Mouse (Mus musculus) forebrain, embryonic 16.5 days (tissue): ENCODE data around the gene Manf. TPM values are rescaled to one million over a fixed set of nuclear protein-coding genes. Genes with fewer than 3 reads are reported as not detected.
A peak's percentile ranks its signal among the peaks of the same experiment; 100 is the strongest.

Experiments
- ATAC-seq: fragments of 200-750 bp; cut with Nextera tagmentation; 2 replicates; pipeline ENCODE4 v1.8.0; 2017; ENCODE audit warnings: mild to moderate bottlenecking, moderate library complexity
- H3K27ac ChIP-seq: fragments of 300-500 bp; sonication (generic); 2 replicates; pipeline ENCODE4 v1.5.1; 2014; ENCODE audit warnings: low read length, control low read depth
- H3K27me3 ChIP-seq: fragments of 300-500 bp; sonication (generic); replicated peaks from 2 replicates; pipeline ENCODE4 v1.6.1; 2014; ENCODE audit warnings: low read length; ENCODE audit not compliant: control insufficient read depth, insufficient read depth
- H3K36me3 ChIP-seq: fragments of 300-500 bp; sonication (generic); 2 replicates; pipeline ENCODE4 v1.6.1; 2014; ENCODE audit not compliant: control insufficient read depth, insufficient read depth
- H3K4me1 ChIP-seq: fragments of 300-500 bp; sonication (generic); replicated peaks from 2 replicates; pipeline ENCODE4 v1.6.1; 2014; ENCODE audit warnings: low read length; ENCODE audit not compliant: control insufficient read depth, insufficient read depth
- H3K4me2 ChIP-seq: fragments of 300-500 bp; sonication (generic); 2 replicates; pipeline ENCODE4 v1.6.1; 2014; ENCODE audit warnings: mild to moderate bottlenecking, low read length, control low read depth
- H3K4me3 ChIP-seq: fragments of 300-500 bp; sonication (generic); replicated peaks from 2 replicates; pipeline ENCODE4 v1.5.1; 2014; ENCODE audit warnings: mild to moderate bottlenecking, low read length, control low read depth
- H3K9ac ChIP-seq: fragments of 300-500 bp; sonication (generic); replicated peaks from 2 replicates; pipeline ENCODE4 v1.6.1; 2014; ENCODE audit warnings: low read depth, low read length, control low read depth
- H3K9me3 ChIP-seq: fragments of 300-500 bp; sonication (generic); 2 replicates; pipeline ENCODE4 v1.6.1; 2016; ENCODE audit warnings: low read length; ENCODE audit not compliant: control insufficient read depth
- WGBS: fragments of 180-500 bp; shearing (Covaris S2); extraction: QIAGEN DNeasy Blood & Tissue Kit; methylation state at CpG from one replicate; pipeline ENCODE4 v1.1.7; 2014; 5-methylcytosine and 5-hydroxymethylcytosine counted together
- polyA plus RNA-seq: library from polyadenylated mRNA; unstranded; fragments of >200 nt; fragmentation: Nextera tagmentation; extraction: Ambion mirVana; gene quantifications from 2 replicates; pipeline ENCODE4 v1.2.1, GENCODE M21; 2015

Gene Manf
- polyA plus RNA-seq, 1 experiment from 2014 or later, result 201 TPM

GRCm38 (mm10) chr9:106886828-106887702 is 4.7 kb downstream of the Manf start, which contains the start of gene Rbm15b:
Rbm15b (minus strand) TSS chr9:106887428.
- Histone ChIP-seq H3K4me3 (peak within 1 kb of the TSS; percentile 94), H3K27ac (peak within 1 kb of the TSS; percentile 88), H3K9me3 (no peaks in the 10 kb centered on the region), H3K9ac (peak within 1 kb of the TSS; percentile 99), H3K36me3 (peaks cover 18% of the 10 kb centered on the region), H3K27me3 (no peaks in the 10 kb centered on the region), H3K4me1 (peaks cover 72% of the 10 kb centered on the region), H3K4me2 (peak within 1 kb of the TSS; percentile 100)
- WGBS, result 3% methylated on average over 90 of the region's 101 CpGs
- peak; percentile 72 for ATAC-seq

- Histone ChIP-seq H3K36me3 (peaks cover 18% of the 10 kb centered on the region), H3K4me3 (peak overlapping the region; percentile 94), H3K9ac (peak overlapping the region; percentile 99), H3K27me3 (no peaks in the 10 kb centered on the region), H3K4me1 (peaks cover 78% of the 10 kb centered on the region), H3K27ac (peak overlapping the region; percentile 88), H3K4me2 (peak overlapping the region; percentile 100), H3K9me3 (no peaks in the 10 kb centered on the region)
- peak; percentile 3 for ATAC-seq
- under 1% methylated on average over 98 of the region's 107 CpGs for WGBS
These were observed 5.7 kb downstream of the Manf start for GRCm38 (mm10) chr9:106885901-106886731.

- peaks cover 69% of the 10 kb centered on the region for H3K4me1 ChIP-seq
- peak overlapping the region; percentile 100 for H3K4me2 ChIP-seq
- peak overlapping the region; percentile 94 for H3K4me3 ChIP-seq
- no peak overlapping the region for H3K27ac ChIP-seq
- peaks cover 17% of the 10 kb centered on the region for H3K36me3 ChIP-seq
- H3K9ac ChIP-seq, result peak overlapping the region; percentile 99
- no peaks in the 10 kb centered on the region for H3K27me3 ChIP-seq
- 22% methylated on average over 44 of the region's 44 CpGs for WGBS
- H3K9me3 ChIP-seq, result no peaks in the 10 kb centered on the region
- no peak for ATAC-seq
These were observed 6.5 kb downstream of the Manf start for GRCm38 (mm10) chr9:106884996-106885900.

- no peaks in the 10 kb centered on the region for H3K9me3 ChIP-seq
- H3K9ac ChIP-seq, result peak overlapping the region; percentile 99
- 53% methylated on average over 16 of the region's 16 CpGs for WGBS
- ATAC-seq, result no peak
- peaks cover 61% of the 10 kb centered on the region for H3K4me1 ChIP-seq
- no peak overlapping the region for H3K27ac ChIP-seq
- H3K27me3 ChIP-seq, result no peaks in the 10 kb centered on the region
- H3K4me3 ChIP-seq, result peak overlapping the region; percentile 94
- H3K4me2 ChIP-seq, result peak overlapping the region; percentile 100
- peaks cover 12% of the 10 kb centered on the region for H3K36me3 ChIP-seq
These were observed 7.5 kb downstream of the Manf start for GRCm38 (mm10) chr9:106884306-106884705.

- Histone ChIP-seq H3K27me3 (no peaks in the 10 kb centered on the region), H3K36me3 (0 out of 2 replicates have a peak, but pooled peaks cover 15% of the 10 kb centered on the region), H3K9me3 (no peaks in the 10 kb centered on the region), H3K27ac (no peak overlapping the region), H3K4me2 (peak overlapping the region; percentile 42), H3K4me1 (peaks cover 53% of the 10 kb centered on the region), H3K4me3 (peak overlapping the region; percentile 10), H3K9ac (0 out of 2 replicates have a peak overlapping the region, but pooled peaks have one; percentile 5)
- ATAC-seq, result no peak
- 67% methylated on average over 3 of the region's 3 CpGs for WGBS
These were observed 8.7 kb downstream of the Manf start for GRCm38 (mm10) chr9:106883085-106883484.

- H3K36me3 ChIP-seq, result peaks cover 15% of the 10 kb centered on the region; the same call in 1 of the 2 replicates
These were observed 9.6 kb downstream of the Manf start for GRCm38 (mm10) chr9:106882176-106882575.

GRCm38 (mm10) chr9:106881071-106881755 is 10.6 kb downstream of the Manf start:
- Histone ChIP-seq H3K9me3 (no peaks in the 10 kb centered on the region), H3K36me3 (peaks cover 20% of the 10 kb centered on the region), H3K4me3 (no peak overlapping the region), H3K4me1 (peaks cover 45% of the 10 kb centered on the region), H3K4me2 (no peak overlapping the region), H3K9ac (no peak overlapping the region), H3K27me3 (no peaks in the 10 kb centered on the region), H3K27ac (no peak overlapping the region)
- no peak for ATAC-seq
- WGBS, result 57% methylated on average over 4 of the region's 4 CpGs

More at GRCm38 (mm10) chr9:106882176-106882575, 9.6 kb downstream of the Manf start:
- Histone ChIP-seq H3K27ac (no peak overlapping the region), H3K9ac (no peak overlapping the region), H3K4me3 (no peak overlapping the region), H3K4me1 (peaks cover 45% of the 10 kb centered on the region), H3K4me2 (no peak overlapping the region), H3K27me3 (no peaks in the 10 kb centered on the region), H3K9me3 (no peaks in the 10 kb centered on the region)
- WGBS, result 74% methylated on average over 4 of the region's 4 CpGs
- no peak for ATAC-seq

GRCm38 (mm10) chr9:106879471-106879870 is 12.3 kb downstream of the Manf start:
- no peak for ATAC-seq
- no peaks in the 10 kb centered on the region for H3K27me3 ChIP-seq
- peaks cover 22% of the 10 kb centered on the region for H3K36me3 ChIP-seq
- peaks cover 30% of the 10 kb centered on the region for H3K4me1 ChIP-seq
- no peak overlapping the region for H3K4me3 ChIP-seq
- no peak overlapping the region for H3K9ac ChIP-seq
- no peak overlapping the region for H3K27ac ChIP-seq
- H3K4me2 ChIP-seq, result no peak overlapping the region
- H3K9me3 ChIP-seq, result no peaks in the 10 kb centered on the region
- WGBS, result 48% methylated on average over 4 of the region's 4 CpGs
